Mouse (Mus musculus) spleen, adult 2 months (tissue): ENCODE measurements around the gene Dcaf11. TPM values are rescaled to one million over a fixed set of nuclear protein-coding genes. Genes with fewer than 3 reads are reported as not detected.
A peak's percentile ranks its signal among the peaks of the same experiment; 100 is the strongest.

Source experiments
- DNase-seq, 2 experiments: peaks; one replicate each; pipeline versions ENCODE4 v3.0.0 to v3.0.0-alpha.2; 2012 to 2021; ENCODE audit warnings: low spot score in 2 of 2, low read depth in 1 of 2
- H3K27ac ChIP-seq: fragments of 200-500 bp; 2 replicates; pipeline ENCODE4 v1.5.1; 2012; ENCODE audit warnings: low read length, inconsistent platforms; ENCODE audit not compliant: insufficient read depth
- H3K27me3 ChIP-seq: fragments of 200-500 bp; 2 replicates; pipeline ENCODE4 v1.6.1; 2012; ENCODE audit warnings: mild to moderate bottlenecking, moderate library complexity, low read length, inconsistent platforms; ENCODE audit not compliant: control insufficient read depth, insufficient read depth
- H3K36me3 ChIP-seq: fragments of 200-500 bp; 2 replicates; pipeline ENCODE4 v1.6.1; 2012; ENCODE audit warnings: mild to moderate bottlenecking, low read length, inconsistent platforms; ENCODE audit not compliant: control insufficient read depth, insufficient read depth
- H3K4me1 ChIP-seq: fragments of 200-500 bp; 2 replicates; pipeline ENCODE4 v1.6.1; 2011; ENCODE audit warnings: inconsistent platforms; ENCODE audit not compliant: control insufficient read depth, insufficient read depth, insufficient read length
- H3K4me3 ChIP-seq: fragments of 200-500 bp; 2 replicates; pipeline ENCODE4 v1.5.1; 2011; ENCODE audit warnings: mild to moderate bottlenecking, inconsistent platforms; ENCODE audit not compliant: insufficient read depth, insufficient read length; ENCODE audit errors: extremely low read depth
- CTCF ChIP-seq: fragments of 200-500 bp; IDR thresholded peaks from 2 replicates; pipeline ENCODE4 v1.5.1; 2011; ENCODE audit warnings: mild to moderate bottlenecking, inconsistent platforms; ENCODE audit not compliant: insufficient read depth, insufficient read length, insufficient replicate concordance; ENCODE audit errors: extremely low read depth
- POLR2A ChIP-seq: fragments of 200-500 bp; IDR thresholded peaks from 2 replicates; pipeline ENCODE4 v1.6.1; 2011; ENCODE audit warnings: low read depth, low read length, inconsistent platforms
- WGBS: fragments of 180-500 bp; shearing (Covaris S2); methylation state at CpG from one replicate; pipeline ENCODE4 v1.1.7; 2018; 5-methylcytosine and 5-hydroxymethylcytosine counted together
- polyA plus RNA-seq: library from polyadenylated mRNA; depleted of rRNA; stranded (reverse); fragments of >200 nt; gene quantifications from 2 replicates; pipeline ENCODE4 v1.2.3, GENCODE M21; 2012

The Dcaf11 gene
- polyA plus RNA-seq, 1 experiment, result 73.4 TPM

DNA sequence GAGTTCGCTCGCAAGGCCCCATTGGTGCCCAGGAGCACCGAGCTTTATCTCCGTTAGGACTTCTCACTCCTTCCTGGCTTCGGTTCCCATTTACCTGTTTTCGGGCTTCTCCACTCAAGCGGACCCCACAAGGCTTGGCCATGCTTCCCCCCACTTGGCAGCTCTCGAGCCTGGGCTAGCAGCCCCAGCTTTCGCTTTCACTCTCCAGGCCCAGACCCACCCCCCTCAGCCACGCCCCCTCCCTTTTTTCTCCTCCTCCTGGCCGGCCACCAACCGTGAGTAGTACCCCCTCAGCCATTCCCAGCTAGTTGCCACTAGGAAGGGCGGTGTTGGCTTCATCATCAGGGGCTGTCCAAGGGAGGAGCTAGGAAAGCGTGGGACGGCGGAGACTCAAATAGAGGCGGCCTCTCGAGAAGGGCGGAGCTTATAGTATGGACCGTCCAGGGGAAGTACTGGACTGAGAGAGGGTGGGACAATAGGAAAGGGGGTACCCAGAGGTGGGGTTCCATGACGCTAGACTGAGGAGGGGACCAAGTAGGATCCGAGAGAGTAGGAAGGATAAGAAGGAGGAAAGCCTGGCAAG lies 31.0 kb downstream of the Dcaf11 start, which contains the start of gene Psme2:
Gene Psme2 (minus strand): TSS at position 366 of the 583 bp plus-strand sequence.
- Histone ChIP-seq H3K27ac (peak within 1 kb of the TSS; percentile 95), H3K36me3 (peaks cover 27% of the 10 kb centered on the region), H3K4me1 (peaks cover 6% of the 10 kb centered on the region; the same call in 1 of the 2 replicates), H3K4me3 (peak within 1 kb of the TSS; percentile 83), H3K27me3 (no peaks in the 10 kb centered on the region)
- WGBS, result 1% methylated on average over 22 of the region's 22 CpGs
- TF ChIP-seq CTCF (no peak), POLR2A (peak; percentile 22)
- DNase-seq, result peak; percentile 79 to 83

DNA sequence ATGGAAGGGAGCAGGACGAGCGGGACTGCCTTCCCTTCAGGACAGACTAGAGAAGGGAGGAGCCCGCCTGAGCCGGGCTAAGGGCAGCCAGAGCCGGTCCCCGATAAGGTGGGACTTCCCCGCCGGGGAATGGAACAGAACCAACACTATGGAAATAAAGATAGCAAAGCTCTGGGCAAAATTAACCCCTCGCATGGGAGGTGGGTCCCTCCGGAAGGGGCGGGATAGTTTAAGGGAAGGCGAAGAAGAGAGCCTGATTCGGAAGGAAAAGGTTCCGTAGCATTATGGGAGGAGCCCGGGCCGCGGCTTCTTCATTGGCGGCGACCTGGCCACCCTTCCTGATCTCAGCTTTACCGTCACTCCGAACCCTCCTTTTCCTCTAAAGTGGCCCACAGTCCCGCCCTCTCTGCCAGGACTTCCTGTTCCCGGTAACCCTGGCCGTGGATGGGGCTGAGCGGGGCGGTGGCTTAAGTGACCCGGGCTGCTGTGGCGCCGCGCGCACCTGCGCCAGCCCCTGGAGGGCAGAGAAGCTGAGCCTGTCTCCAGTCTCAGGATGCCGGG lies 31.6 kb downstream of the Dcaf11 start, which contains the start of gene Rnf31:
Gene Rnf31 (plus strand): TSS at position 378 of the 561 bp plus-strand sequence.
- Histone ChIP-seq H3K4me3 (peak within 1 kb of the TSS; percentile 83), H3K4me1 (peaks cover 6% of the 10 kb centered on the region; the same call in 1 of the 2 replicates), H3K36me3 (peaks cover 33% of the 10 kb centered on the region), H3K27ac (peak within 1 kb of the TSS; percentile 95), H3K27me3 (no peaks in the 10 kb centered on the region)
- WGBS, result under 1% methylated on average over 33 of the region's 33 CpGs
- DNase-seq, result peak; percentile 73 to 91
- no peak for TF ChIP-seq CTCF
- peak; percentile 51 for TF ChIP-seq POLR2A

DNA sequence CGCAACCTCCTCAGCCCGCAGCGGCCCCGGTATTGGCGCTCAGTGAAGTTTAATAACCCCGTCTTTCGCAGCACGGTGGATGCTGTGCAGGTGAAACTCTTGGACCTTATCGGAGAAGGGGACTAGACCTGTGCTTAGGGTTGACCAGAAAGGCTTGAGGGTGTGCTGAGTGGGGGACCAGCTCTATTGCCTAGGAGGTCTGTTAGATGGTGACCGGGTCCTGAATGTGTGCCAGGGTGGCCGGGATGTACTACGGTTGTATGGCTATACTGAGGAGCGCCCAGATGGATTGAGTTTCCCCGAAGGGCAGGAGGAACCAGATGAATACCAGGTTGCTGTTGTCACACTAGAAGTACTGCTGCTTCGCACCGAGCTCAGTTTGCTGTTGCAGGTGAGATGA lies 32.4 kb downstream of the Dcaf11 start:
- Histone ChIP-seq H3K4me1 (peaks cover 6% of the 10 kb centered on the region; the same call in 1 of the 2 replicates), H3K27ac (peak overlapping the region; percentile 95), H3K36me3 (peaks cover 40% of the 10 kb centered on the region), H3K27me3 (no peaks in the 10 kb centered on the region), H3K4me3 (peak overlapping the region; percentile 83)
- TF ChIP-seq CTCF (no peak), POLR2A (no peak)
- no peak for DNase-seq
- WGBS, result 4% methylated on average over 16 of the region's 16 CpGs

DNA sequence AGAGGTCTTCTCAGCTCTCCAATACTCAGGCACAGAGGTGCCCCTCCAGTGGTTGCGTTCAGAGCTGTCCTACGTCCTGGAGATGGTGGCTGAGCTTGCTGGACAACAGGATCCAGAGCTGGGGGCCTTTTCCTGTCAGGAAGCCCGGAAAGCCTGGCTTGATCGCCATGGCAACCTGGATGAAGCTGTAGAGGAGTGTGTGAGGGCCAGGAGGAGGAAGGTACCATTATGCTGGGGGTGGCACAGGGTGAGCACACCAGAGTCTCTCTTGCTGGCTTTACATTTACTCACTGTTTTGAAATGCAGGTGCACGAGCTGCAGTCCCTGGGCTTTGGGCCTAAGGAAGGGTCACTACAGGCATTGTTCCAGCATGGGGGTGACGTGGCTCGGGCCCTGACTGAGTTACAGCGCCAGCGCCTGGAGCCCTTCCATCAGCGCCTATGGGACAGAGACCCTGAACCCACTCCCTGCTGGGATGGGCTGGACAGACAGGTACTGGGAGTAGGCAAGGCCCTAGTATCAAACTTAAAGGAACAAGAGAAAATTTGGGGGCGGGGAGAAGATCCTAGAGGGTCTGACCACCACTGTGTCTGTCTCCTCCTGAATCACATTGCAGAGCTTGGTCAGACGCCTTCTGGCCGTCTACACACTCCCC lies 36.4 kb downstream of the Dcaf11 start:
- Histone ChIP-seq H3K4me3 (no peak overlapping the region), H3K27me3 (no peaks in the 10 kb centered on the region), H3K4me1 (no peaks in the 10 kb centered on the region; the same call in 1 of the 2 replicates), H3K36me3 (peaks cover 50% of the 10 kb centered on the region), H3K27ac (no peak overlapping the region)
- no peak for DNase-seq
- WGBS, result 94% methylated on average over 13 of the region's 13 CpGs
- TF ChIP-seq POLR2A (no peak), CTCF (no peak)

DNA sequence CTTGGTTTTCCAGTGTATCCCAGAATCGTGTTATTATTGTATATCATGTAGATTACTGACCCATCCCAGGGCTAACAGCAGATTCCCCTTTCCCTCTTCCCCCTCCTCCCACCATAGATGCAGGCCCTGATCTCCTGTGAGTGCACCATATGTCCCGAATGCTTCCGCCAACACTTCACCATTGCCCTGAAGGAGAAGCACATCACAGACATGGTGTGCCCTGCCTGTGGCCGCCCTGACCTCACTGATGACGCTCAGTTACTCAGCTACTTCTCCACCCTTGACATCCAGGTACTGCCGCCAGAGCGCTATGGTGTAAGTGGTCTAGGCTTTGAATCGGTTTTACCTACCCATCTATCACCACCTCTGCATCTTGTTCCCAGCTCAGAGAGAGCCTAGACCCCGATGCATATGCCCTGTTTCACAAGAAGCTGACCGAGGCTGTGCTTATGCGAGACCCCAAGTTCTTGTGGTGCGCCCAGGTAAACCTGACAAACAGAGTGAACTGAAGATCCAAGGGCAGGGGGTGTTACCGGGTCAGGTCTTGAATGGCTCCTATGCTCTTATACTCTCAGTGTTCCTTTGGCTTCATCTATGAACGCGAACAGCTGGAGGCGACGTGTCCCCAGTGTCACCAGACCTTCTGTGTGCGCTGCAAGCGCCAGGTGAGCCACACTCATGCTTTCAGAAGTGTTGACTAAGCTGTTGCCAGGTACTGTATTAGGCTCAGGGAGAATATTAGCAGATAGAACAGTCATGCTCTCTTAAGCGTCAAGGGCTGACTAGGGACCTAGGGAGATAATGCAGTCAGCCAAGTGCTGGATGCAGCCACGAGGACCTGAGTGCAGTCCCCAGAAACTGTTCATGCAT lies 39.0 kb downstream of the Dcaf11 start:
- Histone ChIP-seq H3K4me3 (no peak overlapping the region), H3K27ac (no peak overlapping the region), H3K27me3 (no peaks in the 10 kb centered on the region), H3K4me1 (peaks cover 7% of the 10 kb centered on the region; the same call in 1 of the 2 replicates), H3K36me3 (peaks cover 59% of the 10 kb centered on the region)
- 95% methylated on average over 21 of the region's 21 CpGs for WGBS
- DNase-seq, result no peak
- TF ChIP-seq CTCF (no peak), POLR2A (no peak)

DNA sequence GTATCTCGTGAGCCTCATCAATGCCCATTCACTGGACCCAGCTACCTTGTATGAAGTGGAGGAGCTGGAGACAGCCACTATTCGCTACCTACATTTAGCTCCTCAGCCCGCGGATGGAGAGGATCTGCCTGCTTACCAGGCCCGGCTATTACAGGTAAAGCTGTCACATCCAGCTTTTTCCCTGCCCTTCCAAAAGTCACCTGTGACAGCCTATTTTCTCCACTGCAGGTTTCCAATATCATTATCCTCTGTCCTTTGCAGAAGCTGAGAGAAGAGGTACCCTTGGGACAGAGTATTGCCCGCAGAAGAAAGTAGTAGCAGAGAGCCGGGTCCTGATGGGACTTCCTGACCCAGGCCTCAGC lies 43.4 kb downstream of the Dcaf11 start, which contains the start of gene Irf9:
Gene Irf9 (plus strand): TSS at position 301 of the 362 bp plus-strand sequence.
- H3K4me3 ChIP-seq, result peak within 1 kb of the TSS; percentile 79
- WGBS, result 38% methylated on average over 7 of the region's 7 CpGs
- peak within 1 kb of the TSS; percentile 98 for H3K27ac ChIP-seq
- peaks cover 18% of the 10 kb centered on the region; the same call in 1 of the 2 replicates for H3K4me1 ChIP-seq
- H3K27me3 ChIP-seq, result no peaks in the 10 kb centered on the region
- peaks cover 51% of the 10 kb centered on the region for H3K36me3 ChIP-seq
- no peak for DNase-seq
- no peak for TF ChIP-seq POLR2A
- TF ChIP-seq CTCF, result no peak
